Mouse (Mus musculus): ENCODE data around the gene Dnmbp.

DNA sequence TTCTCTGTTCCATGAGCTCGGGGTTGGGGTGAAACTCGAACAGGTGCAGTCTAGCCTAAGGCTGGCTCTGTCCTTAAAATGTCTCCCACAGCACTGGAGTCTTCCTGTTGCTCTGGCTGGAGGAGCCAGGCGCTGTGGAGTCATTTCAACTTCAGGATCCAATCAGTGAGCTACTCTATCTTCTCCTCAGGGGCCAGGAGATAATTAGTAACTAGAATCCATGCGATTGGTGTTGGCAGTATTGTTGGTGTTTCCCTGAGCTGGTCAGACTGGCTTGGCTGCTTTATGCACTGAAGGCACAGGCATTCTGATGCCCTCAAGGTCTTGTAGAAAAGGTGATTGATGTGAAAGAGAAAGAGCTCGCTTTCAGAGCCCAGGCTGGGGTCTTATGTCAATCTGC is 49.5 kb downstream of the Dnmbp start:
- no peak for TF ChIP-seq CTCF (IDR thresholded peaks at IDR 0.05; ENCODE audit: low read depth, low read length)
- no peak for TF ChIP-seq GATA1 (IDR thresholded peaks at IDR 0.05; ENCODE audit: borderline replicate concordance, low read length)

Data from G1E (cell line).